Mouse (Mus musculus) urinary bladder, adult 2 months (tissue): ENCODE measurements around the gene Fbxw16. TPM values are rescaled to one million over a fixed set of nuclear protein-coding genes. Genes with fewer than 3 reads are reported as not detected.
"Not testable (repeated sequence)": the region's sequence is repeated elsewhere in the genome, so short reads cannot be mapped to it uniquely, and the experiment has no call there.

Source experiments
- DNase-seq: peaks from one replicate; pipeline ENCODE4 v3.0.0; 2022; ENCODE audit warnings: low spot score
- polyA plus RNA-seq: library from polyadenylated mRNA; depleted of rRNA; stranded (reverse); fragments of >200 nt; gene quantifications from 2 replicates; pipeline ENCODE4 v1.2.3, GENCODE M21; 2012; rRNA removed

Fbxw16 gene
- polyA plus RNA-seq: 0.03 and 0.19 TPM in 2 replicates

- no peak for DNase-seq
Measured at GRCm38 (mm10) chr9:109449040-109449439, at the start of gene Fbxw16. Gene Fbxw16 (minus strand): TSS chr9:109449140.

GRCm38 (mm10) chr9:109495775-109496174 is 46.8 kb upstream of the Fbxw16 start, which contains the start of gene Fbxw19:
Gene Fbxw19 (minus strand): TSS chr9:109495875.
- DNase-seq: not testable (repeated sequence)

- no peak for DNase-seq
Measured at GRCm38 (mm10) chr9:109432956-109433355, 16.0 kb downstream of the Fbxw16 start.

GRCm38 (mm10) chr9:109404196-109404595 is 44.7 kb downstream of the Fbxw16 start, which contains the start of gene Fbxw22:
Gene Fbxw22 (minus strand): TSS chr9:109404296.
- not testable (repeated sequence) for DNase-seq

Other genes starting within 250 kb of the Fbxw16 start
- gene Fbxw20, start 214.4 kb downstream of the Fbxw16 start, polyA plus RNA-seq: 0.06 TPM in 1 of 2 replicates, not detected in the other
- gene Fbxw14, start 161.5 kb downstream of the Fbxw16 start, polyA plus RNA-seq: 0.07 and 0.09 TPM in 2 replicates
- gene Fbxw28, start 109.5 kb downstream of the Fbxw16 start, polyA plus RNA-seq: 0.08 TPM in 1 of 2 replicates, not detected in the other
- gene Fbxw22, start 44.8 kb downstream of the Fbxw16 start, polyA plus RNA-seq: 2.6 and 4.6 TPM in 2 replicates
- gene Fbxw19, start 46.7 kb upstream of the Fbxw16 start, polyA plus RNA-seq: 0.15 and 0.26 TPM in 2 replicates
- gene Fbxw15, start 119.1 kb upstream of the Fbxw16 start, polyA plus RNA-seq: 1.0 and 1.9 TPM in 2 replicates
- gene Fbxw24, start 176.9 kb upstream of the Fbxw16 start, polyA plus RNA-seq: 0.21 and 0.34 TPM in 2 replicates
- gene Fbxw25, start 215.5 kb upstream of the Fbxw16 start, polyA plus RNA-seq: 0.10 TPM in 2 replicates